ENCODE assay signal across 24 mouse cellular contexts in the genomic region with DNA sequence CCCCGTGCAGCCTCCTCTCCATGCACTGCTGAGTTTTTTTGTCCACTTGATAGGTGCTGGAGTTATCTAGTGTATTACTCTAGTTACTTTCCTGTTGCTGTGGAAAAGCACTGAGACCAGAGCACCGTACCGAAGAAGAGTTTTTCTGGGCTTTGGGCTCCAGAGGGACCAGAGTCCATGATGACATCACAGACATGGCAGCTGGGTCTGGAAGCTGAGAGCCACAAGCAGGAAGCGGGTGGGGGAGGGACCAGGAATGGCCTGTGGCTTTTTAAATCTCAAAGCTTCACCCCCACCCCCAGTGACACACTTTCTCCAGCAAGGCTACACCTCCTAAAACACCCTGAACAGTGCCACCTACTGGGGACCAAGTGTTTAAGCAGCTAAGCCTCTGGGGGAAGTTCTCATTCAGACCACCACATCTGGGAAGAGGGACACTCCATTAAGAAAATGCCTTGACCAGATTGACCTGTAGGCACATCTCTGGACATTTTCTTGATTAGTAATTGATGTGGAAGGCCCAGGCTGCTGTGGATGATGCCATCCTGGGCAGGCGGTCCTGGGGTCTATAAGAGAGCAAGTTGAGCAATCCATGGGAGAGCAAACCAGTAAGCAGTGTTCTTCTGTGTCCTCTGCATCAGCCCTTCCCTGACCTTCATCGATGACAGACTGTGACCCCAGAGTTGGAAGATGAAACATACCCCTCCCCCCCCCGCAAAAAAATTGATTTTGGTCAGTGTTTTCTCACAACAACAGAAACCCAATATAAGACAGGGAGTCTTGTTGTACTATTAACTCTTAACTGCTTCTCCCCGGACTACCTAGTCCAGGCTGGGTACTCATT. TPM values are rescaled to one million over a fixed set of nuclear protein-coding genes. Genes with fewer than 3 reads are reported as not detected.
A peak's percentile ranks its signal among the peaks of the same experiment; 100 is the strongest.
DNase-seq lines count a peak whose midpoint lies in the region; ATAC-seq and TF ChIP-seq lines count a peak whose summit lies in the region.
"Had no signal": no experiment of that assay in that cellular context is flagged by ENCODE, and none has a peak within 500 bp of the region (broad histone marks: within the 10 kb centered on the region; RNA-seq: fewer than 3 reads in every experiment).

No protein-coding gene starts in this region.

- no peaks in the 10 kb centered on the region for H3K9me3 ChIP-seq in forebrain, postnatal 0 days (ENCODE audit: low read length)
- peaks cover 10% of the 10 kb centered on the region for H3K9me3 ChIP-seq in forebrain, embryonic 10.5 days
- no peaks in the 10 kb centered on the region for H3K9me3 ChIP-seq in kidney, embryonic 15.5 days (replicated peaks)
- no peaks in the 10 kb centered on the region for H3K9me3 ChIP-seq in midbrain, postnatal 0 days (ENCODE audit: low read length)
- H3K9me3 ChIP-seq in midbrain, embryonic 13.5 days: 0 out of 2 replicates have a peak, but pooled peaks cover 4% of the 10 kb centered on the region
- no peaks in the 10 kb centered on the region for H3K9me3 ChIP-seq in stomach, postnatal 0 days (ENCODE audit: control insufficient read depth, low read length)
- H3K9me3 ChIP-seq: embryonic facial prominence, embryonic 15.5 days; heart, embryonic 15.5 days; hindbrain, embryonic 13.5 days; stomach, embryonic 15.5 days had no signal

- H3K4me3 ChIP-seq in forebrain, postnatal 0 days (ENCODE audit: low read depth, low read length): no peak overlapping the region
- no peak overlapping the region for H3K4me3 ChIP-seq in forebrain, embryonic 10.5 days
- no peak overlapping the region for H3K4me3 ChIP-seq in kidney, embryonic 15.5 days (replicated peaks)
- no peak overlapping the region for H3K4me3 ChIP-seq in midbrain, postnatal 0 days (ENCODE audit: low read depth, low read length)
- no peak overlapping the region for H3K4me3 ChIP-seq in midbrain, embryonic 13.5 days (replicated peaks)
- H3K4me3 ChIP-seq in stomach, postnatal 0 days (ENCODE audit: low read depth, low read length): no peak overlapping the region
- H3K4me3 ChIP-seq: embryonic facial prominence, embryonic 15.5 days; heart, embryonic 15.5 days; hindbrain, embryonic 13.5 days; liver, embryonic 13.5 days; stomach, embryonic 15.5 days had no signal

- H3K4me2 ChIP-seq in forebrain, postnatal 0 days (ENCODE audit: low read depth): no peak overlapping the region
- H3K4me2 ChIP-seq in kidney, embryonic 15.5 days: no peak overlapping the region
- no peak overlapping the region for H3K4me2 ChIP-seq in midbrain, postnatal 0 days (ENCODE audit: low read depth, low read length, poor library complexity, severe bottlenecking)
- H3K4me2 ChIP-seq in midbrain, embryonic 13.5 days (replicated peaks): no peak overlapping the region
- no peak overlapping the region for H3K4me2 ChIP-seq in stomach, postnatal 0 days (replicated peaks; ENCODE audit: low read depth)
- H3K4me2 ChIP-seq: embryonic facial prominence, embryonic 15.5 days; heart, embryonic 15.5 days; hindbrain, embryonic 13.5 days; liver, embryonic 13.5 days; lung, embryonic 14.5 days; stomach, embryonic 15.5 days had no signal

- H3K36me3 ChIP-seq in forebrain, postnatal 0 days (ENCODE audit: insufficient read depth): peaks cover 10% of the 10 kb centered on the region; the same call in 1 of the 2 replicates
- peaks cover 25% of the 10 kb centered on the region for H3K36me3 ChIP-seq in forebrain, embryonic 10.5 days (replicated peaks)
- peaks cover 23% of the 10 kb centered on the region for H3K36me3 ChIP-seq in kidney, embryonic 15.5 days
- peaks cover 6% of the 10 kb centered on the region for H3K36me3 ChIP-seq in midbrain, postnatal 0 days (ENCODE audit: insufficient read depth, low read length)
- peaks cover 9% of the 10 kb centered on the region for H3K36me3 ChIP-seq in midbrain, embryonic 13.5 days
- peaks cover 4% of the 10 kb centered on the region; the same call in 1 of the 2 replicates for H3K36me3 ChIP-seq in stomach, postnatal 0 days (ENCODE audit: control insufficient read depth, insufficient read depth, low read length)

- WGBS in forebrain, postnatal 0 days: 98% methylated on average over 8 of the region's 8 CpGs
- WGBS in forebrain, embryonic 10.5 days: 95% methylated on average over 8 of the region's 8 CpGs
- 94% methylated on average over 8 of the region's 8 CpGs for WGBS in kidney, embryonic 15.5 days
- 98% methylated on average over 8 of the region's 8 CpGs for whole genome bisulfite sequencing in midbrain, postnatal 0 days
- 98% methylated on average over 8 of the region's 8 CpGs for WGBS in midbrain, embryonic 13.5 days
- 95% methylated on average over 8 of the region's 8 CpGs for WGBS in stomach, postnatal 0 days

- no peak overlapping the region for H3K27ac ChIP-seq in forebrain, postnatal 0 days (ENCODE audit: low read depth, low read length)
- no peak overlapping the region for H3K27ac ChIP-seq in forebrain, embryonic 10.5 days
- no peak overlapping the region for H3K27ac ChIP-seq in kidney, embryonic 15.5 days
- no peak overlapping the region for H3K27ac ChIP-seq in midbrain, postnatal 0 days (ENCODE audit: low read depth, low read length)
- no peak overlapping the region for H3K27ac ChIP-seq in midbrain, embryonic 13.5 days
- no peak overlapping the region for H3K27ac ChIP-seq in stomach, postnatal 0 days (replicated peaks)
- H3K27ac ChIP-seq: embryonic facial prominence, embryonic 15.5 days; heart, embryonic 15.5 days; hindbrain, embryonic 13.5 days; liver, embryonic 13.5 days; macrophage; stomach, embryonic 15.5 days had no signal

- TF ChIP-seq EP300 in stomach, postnatal 0 days (optimal IDR thresholded peaks at IDR 0.05): no peak

- ATAC-seq in forebrain, postnatal 0 days: no peak
- no peak for ATAC-seq in kidney, embryonic 15.5 days (replicated peaks; ENCODE audit: low FRiP score)
- no peak for ATAC-seq in midbrain, postnatal 0 days (ENCODE audit: low FRiP score)
- no peak for ATAC-seq in midbrain, embryonic 13.5 days
- no peak for ATAC-seq in stomach, postnatal 0 days (ENCODE audit: low FRiP score, low TSS enrichment)
- ATAC-seq: forebrain, embryonic 16.5 days had no signal

- 0 out of 2 replicates have a peak, but pooled peaks have one; percentile 8 for TF ChIP-seq CTCF in forebrain, postnatal 0 days (IDR thresholded peaks at IDR 0.05; ENCODE audit: low read depth)
- peak; percentile 30 for TF ChIP-seq CTCF in midbrain, postnatal 0 days (IDR thresholded peaks at IDR 0.05)
- TF ChIP-seq CTCF in stomach, postnatal 0 days (IDR thresholded peaks at IDR 0.05; ENCODE audit: low read depth): peak; percentile 28; the same call in 1 of the 2 replicates

- H3K27me3 ChIP-seq in forebrain, postnatal 0 days (ENCODE audit: insufficient read depth, low read length): no peaks in the 10 kb centered on the region
- H3K27me3 ChIP-seq in forebrain, embryonic 10.5 days (ENCODE audit: poor library complexity, severe bottlenecking): no peaks in the 10 kb centered on the region
- H3K27me3 ChIP-seq in kidney, embryonic 15.5 days: no peaks in the 10 kb centered on the region
- no peaks in the 10 kb centered on the region for H3K27me3 ChIP-seq in midbrain, postnatal 0 days (ENCODE audit: insufficient read depth, low read length)
- H3K27me3 ChIP-seq in midbrain, embryonic 13.5 days: no peaks in the 10 kb centered on the region
- H3K27me3 ChIP-seq in stomach, postnatal 0 days (ENCODE audit: control insufficient read depth, insufficient read depth, low read length): no peaks in the 10 kb centered on the region
- H3K27me3 ChIP-seq: CH12.LX; embryonic facial prominence, embryonic 15.5 days; heart, embryonic 15.5 days; hindbrain, embryonic 13.5 days; liver, embryonic 13.5 days; stomach, embryonic 15.5 days had no signal

- no peak overlapping the region for H3K9ac ChIP-seq in forebrain, postnatal 0 days
- no peak overlapping the region for H3K9ac ChIP-seq in kidney, embryonic 15.5 days
- no peak overlapping the region for H3K9ac ChIP-seq in midbrain, postnatal 0 days (replicated peaks; ENCODE audit: low read length, poor library complexity, severe bottlenecking)
- no peak overlapping the region for H3K9ac ChIP-seq in midbrain, embryonic 13.5 days (replicated peaks)
- H3K9ac ChIP-seq in stomach, postnatal 0 days (ENCODE audit: low read length): no peak overlapping the region
- H3K9ac ChIP-seq: embryonic facial prominence, embryonic 15.5 days; heart, embryonic 15.5 days; hindbrain, embryonic 13.5 days; liver, embryonic 13.5 days; lung, embryonic 14.5 days; stomach, embryonic 15.5 days had no signal

- H3K4me1 ChIP-seq in forebrain, postnatal 0 days (ENCODE audit: insufficient read depth): no peaks in the 10 kb centered on the region
- peaks cover 5% of the 10 kb centered on the region for H3K4me1 ChIP-seq in forebrain, embryonic 10.5 days
- peaks cover 14% of the 10 kb centered on the region; the same call in 1 of the 2 replicates for H3K4me1 ChIP-seq in kidney, embryonic 15.5 days
- H3K4me1 ChIP-seq in midbrain, postnatal 0 days (ENCODE audit: insufficient read depth, low read length): no peaks in the 10 kb centered on the region
- peaks cover 11% of the 10 kb centered on the region; the same call in 1 of the 2 replicates for H3K4me1 ChIP-seq in midbrain, embryonic 13.5 days (replicated peaks)
- H3K4me1 ChIP-seq in stomach, postnatal 0 days (replicated peaks; ENCODE audit: control insufficient read depth, insufficient read depth): peaks cover 6% of the 10 kb centered on the region; the same call in 1 of the 2 replicates
- H3K4me1 ChIP-seq: embryonic facial prominence, embryonic 15.5 days; hindbrain, embryonic 13.5 days had no signal

- no peak for DNase-seq in forebrain, postnatal 0 days
- DNase-seq in forebrain, embryonic 10.5 days (ENCODE audit: extremely low spot score, low spot score): no peak
- peak; percentile 31 to 60 for DNase-seq in kidney, postnatal 36 days
- DNase-seq in midbrain, postnatal 0 days (ENCODE audit: low spot score): no peak
- DNase-seq in stomach, postnatal 0 days (ENCODE audit: low spot score): no peak
- DNase-seq in thymus, postnatal 14 days: no peak
- DNase-seq: adrenal gland, postnatal 25 days; cerebellum, adult 8-10 months; gastrocnemius, postnatal 25 days; heart, postnatal 36 days; liver, embryonic 13.5 days; lung, embryonic 14.5 days; spleen, adult 18-20 months; thymus, adult 18-20 months; thymus, postnatal 4 days had no signal

RNA-seq across cellular contexts. Expression of a gene that starts 17.9 kb away (rescaled TPM):
- total RNA-seq in forebrain, postnatal 0 days (2014; rRNA removed): 53.6 and 59.6 TPM in 2 replicates
- 35.0 and 40.0 TPM in 2 replicates for polyA plus RNA-seq in forebrain, postnatal 0 days (2015; fragmentation: Nextera tagmentation; extraction: Ambion mirVana)
- 53.3 and 54.3 TPM in 2 replicates for polyA plus RNA-seq in forebrain, embryonic 10.5 days (2016; fragmentation: Nextera tagmentation; extraction: Ambion mirVana)
- 74.5 and 77.7 TPM in 2 replicates for polyA plus RNA-seq in kidney, embryonic 15.5 days (2015; fragmentation: Nextera tagmentation; extraction: Ambion mirVana)
- total RNA-seq in midbrain, postnatal 0 days (2014; rRNA removed): 54.0 and 57.5 TPM in 2 replicates
- 33.2 TPM in 2 replicates for polyA plus RNA-seq in midbrain, postnatal 0 days (2015; fragmentation: Nextera tagmentation; extraction: Ambion mirVana)
- 45.3 and 46.6 TPM in 2 replicates for polyA plus RNA-seq in midbrain, embryonic 13.5 days (2015; fragmentation: Nextera tagmentation; extraction: Ambion mirVana)
- polyA plus RNA-seq in stomach, postnatal 0 days (2015; fragmentation: Nextera tagmentation; extraction: Ambion mirVana): 33.2 and 35.9 TPM in 2 replicates

Comparison
In these comparisons a context has a peak if more than half of its experiments do, and no peak if none do; other contexts are left out.
1. DNase-seq: peak in kidney, postnatal 36 days (2 of 2); none in forebrain, postnatal 0 days (single experiment), forebrain, embryonic 10.5 days (single experiment), midbrain, postnatal 0 days (single experiment), stomach, postnatal 0 days (single experiment) and thymus, postnatal 14 days (single experiment).
2. Peak in every context shown above with its lines, with median percentiles within 50 percentile points of each other: CTCF ChIP-seq.